ENCODE assay signal across 12 mouse cellular contexts in genomic region chr9:92544146-92544545, GRCm38 (mm10). TPM values are rescaled to one million over a fixed set of nuclear protein-coding genes. Genes with fewer than 3 reads are reported as not detected.
DNase-seq lines count a peak whose midpoint lies in the region; ATAC-seq and TF ChIP-seq lines count a peak whose summit lies in the region.
"Had no signal": no experiment of that assay in that cellular context is flagged by ENCODE, and none has a peak within 500 bp of the region (broad histone marks: within the 10 kb centered on the region; RNA-seq: fewer than 3 reads in every experiment).

No protein-coding gene starts in this region.

- no peak overlapping the region for H3K27ac ChIP-seq in heart, postnatal 0 days (ENCODE audit: low read depth)
- H3K27ac ChIP-seq in embryonic facial prominence, embryonic 11.5 days (replicated peaks; ENCODE audit: low read depth, low read length): no peak overlapping the region
- no peak overlapping the region for H3K27ac ChIP-seq in limb, embryonic 13.5 days
- H3K27ac ChIP-seq in liver, embryonic 12.5 days: no peak overlapping the region
- H3K27ac ChIP-seq: liver, embryonic 15.5 days; midbrain, embryonic 10.5 days had no signal

- H3K4me1 ChIP-seq in heart, postnatal 0 days (ENCODE audit: control insufficient read depth, insufficient read depth): peaks cover 24% of the 10 kb centered on the region
- H3K4me1 ChIP-seq in embryonic facial prominence, embryonic 11.5 days (ENCODE audit: control insufficient read depth, insufficient read depth, low read length): no peaks in the 10 kb centered on the region
- peaks cover 64% of the 10 kb centered on the region for H3K4me1 ChIP-seq in limb, embryonic 13.5 days
- H3K4me1 ChIP-seq in liver, embryonic 12.5 days: 0 out of 2 replicates have a peak, but pooled peaks cover 8% of the 10 kb centered on the region

- no peak overlapping the region for H3K9ac ChIP-seq in heart, postnatal 0 days (replicated peaks; ENCODE audit: low read depth, low read length)
- H3K9ac ChIP-seq in embryonic facial prominence, embryonic 11.5 days (replicated peaks; ENCODE audit: low read length): no peak overlapping the region
- no peak overlapping the region for H3K9ac ChIP-seq in limb, embryonic 13.5 days
- no peak overlapping the region for H3K9ac ChIP-seq in liver, embryonic 12.5 days
- H3K9ac ChIP-seq: liver, embryonic 15.5 days had no signal

- WGBS in heart, postnatal 0 days: 76% methylated on average over 1 of the region's 1 CpGs
- 72% methylated on average over 1 of the region's 1 CpGs for WGBS in embryonic facial prominence, embryonic 11.5 days
- WGBS in limb, embryonic 13.5 days: 75% methylated on average over 1 of the region's 1 CpGs
- WGBS in liver, embryonic 12.5 days (ENCODE audit: insufficient replicate concordance): 72% methylated on average over 1 of the region's 1 CpGs

- peak; percentile 23 to 68 for DNase-seq in adrenal gland, adult (ENCODE audit: inconsistent age in 2 of 2, low spot score in 1 of 2)
- DNase-seq in adrenal gland, postnatal 25 days: no peak
- DNase-seq in heart, postnatal 0 days (ENCODE audit: low spot score): no peak
- DNase-seq in heart, adult 9 months (ENCODE audit: low spot score in 2 of 2): no peak
- no peak for DNase-seq in embryonic facial prominence, embryonic 11.5 days (ENCODE audit: low spot score)
- DNase-seq in left cerebral cortex, postnatal 36 days (ENCODE audit: low spot score in 2 of 2): no peak
- DNase-seq: kidney, adult 9 months; spleen, adult 18-20 months had no signal

- H3K4me3 ChIP-seq in heart, postnatal 0 days (ENCODE audit: low read depth, low read length): no peak overlapping the region
- 0 out of 2 replicates have a peak overlapping the region, but pooled peaks have one; percentile 8 for H3K4me3 ChIP-seq in embryonic facial prominence, embryonic 11.5 days (ENCODE audit: low read depth, low read length)
- peak overlapping the region; percentile 88 for H3K4me3 ChIP-seq in limb, embryonic 13.5 days
- no peak overlapping the region for H3K4me3 ChIP-seq in liver, embryonic 12.5 days
- H3K4me3 ChIP-seq: liver, embryonic 15.5 days had no signal

- TF ChIP-seq EP300 in heart, postnatal 0 days (IDR thresholded peaks at IDR 0.05; ENCODE audit: low read depth): no peak

- intact Hi-C loops in left cerebral cortex, postnatal 36 days (cut with DNase I): no loop called here

- ATAC-seq in heart, postnatal 0 days (ENCODE audit: insufficient read depth, low read depth): no peak
- ATAC-seq in embryonic facial prominence, embryonic 11.5 days (replicated peaks; ENCODE audit: insufficient number of reproducible peaks, low FRiP score, low TSS enrichment, low read depth): no peak
- ATAC-seq in limb, embryonic 13.5 days (ENCODE audit: low FRiP score, low read depth): no peak
- ATAC-seq in liver, embryonic 12.5 days: no peak

- no peaks in the 10 kb centered on the region for H3K9me3 ChIP-seq in heart, postnatal 0 days (replicated peaks; ENCODE audit: control insufficient read depth, low read length)
- H3K9me3 ChIP-seq in embryonic facial prominence, embryonic 11.5 days (replicated peaks; ENCODE audit: control insufficient read depth, low read length): no peaks in the 10 kb centered on the region
- no peaks in the 10 kb centered on the region for H3K9me3 ChIP-seq in limb, embryonic 13.5 days
- no peaks in the 10 kb centered on the region for H3K9me3 ChIP-seq in liver, embryonic 12.5 days (replicated peaks)
- H3K9me3 ChIP-seq: liver, embryonic 15.5 days; midbrain, embryonic 10.5 days had no signal

- no peak for TF ChIP-seq CTCF in heart, postnatal 0 days (IDR thresholded peaks at IDR 0.05; ENCODE audit: low read depth)

- H3K4me2 ChIP-seq in heart, postnatal 0 days (ENCODE audit: low read depth, low read length): peak overlapping the region; percentile 90
- H3K4me2 ChIP-seq in embryonic facial prominence, embryonic 11.5 days (ENCODE audit: low read depth, low read length): peak overlapping the region; percentile 3; the same call in 1 of the 2 replicates
- H3K4me2 ChIP-seq in limb, embryonic 13.5 days (replicated peaks): peak overlapping the region; percentile 72
- H3K4me2 ChIP-seq in liver, embryonic 12.5 days: no peak overlapping the region
- H3K4me2 ChIP-seq: liver, embryonic 15.5 days had no signal

- no peaks in the 10 kb centered on the region for H3K27me3 ChIP-seq in heart, postnatal 0 days (ENCODE audit: control insufficient read depth, insufficient read depth, low read length)
- H3K27me3 ChIP-seq in embryonic facial prominence, embryonic 11.5 days (ENCODE audit: control insufficient read depth, insufficient read depth, low read length): no peaks in the 10 kb centered on the region
- no peaks in the 10 kb centered on the region for H3K27me3 ChIP-seq in limb, embryonic 13.5 days
- peaks cover 23% of the 10 kb centered on the region for H3K27me3 ChIP-seq in liver, embryonic 12.5 days (replicated peaks)

- no peaks in the 10 kb centered on the region; the same call in 1 of the 2 replicates for H3K36me3 ChIP-seq in heart, postnatal 0 days (replicated peaks; ENCODE audit: control insufficient read depth, insufficient read depth, low read length)
- H3K36me3 ChIP-seq in embryonic facial prominence, embryonic 11.5 days (replicated peaks; ENCODE audit: control insufficient read depth, insufficient read depth, low read depth, low read length): no peaks in the 10 kb centered on the region
- peaks cover 13% of the 10 kb centered on the region for H3K36me3 ChIP-seq in limb, embryonic 13.5 days
- H3K36me3 ChIP-seq in liver, embryonic 12.5 days: no peaks in the 10 kb centered on the region
- H3K36me3 ChIP-seq: liver, embryonic 15.5 days had no signal

RNA-seq across cellular contexts. Expression of gene Plod2, which starts 2.1 kb away (rescaled TPM):
- 221 and 278 TPM in 2 replicates for total RNA-seq in adrenal gland, postnatal 25 days (2021)
- 22.1 and 22.4 TPM in 2 replicates for total RNA-seq in heart, postnatal 0 days (2014; rRNA removed; ENCODE audit: low replicate concordance)
- polyA plus RNA-seq in heart, postnatal 0 days (2015; fragmentation: Nextera tagmentation; extraction: Ambion mirVana): 11.5 and 13.1 TPM in 2 replicates
- polyA plus RNA-seq in embryonic facial prominence, embryonic 11.5 days (2014; fragmentation: Nextera tagmentation; extraction: Ambion mirVana): 49.1 and 58.1 TPM in 2 replicates
- polyA plus RNA-seq in limb, embryonic 13.5 days (2015; fragmentation: Nextera tagmentation; extraction: Ambion mirVana): 56.6 and 62.8 TPM in 2 replicates
- 6.0 and 6.6 TPM in 2 replicates for polyA plus RNA-seq in liver, embryonic 12.5 days (2016; fragmentation: Nextera tagmentation; extraction: Ambion mirVana)
- 1 to 10 TPM; 3.4 to 5.6 TPM for total RNA-seq in left cerebral cortex, postnatal 36 days (2021)

Comparison
In these comparisons a context has a peak if more than half of its experiments do, and no peak if none do; other contexts are left out.
1. DNase-seq: peak in adrenal gland, adult (2 of 2); none in adrenal gland, postnatal 25 days (single experiment), heart, postnatal 0 days (single experiment), heart, adult 9 months (0 of 2), embryonic facial prominence, embryonic 11.5 days (single experiment) and left cerebral cortex, postnatal 36 days (0 of 2).
2. H3K4me3 ChIP-seq: peak in embryonic facial prominence, embryonic 11.5 days (single experiment) and limb, embryonic 13.5 days (single experiment); none in heart, postnatal 0 days (single experiment) and liver, embryonic 12.5 days (single experiment).